Mouse (Mus musculus): ENCODE measurements around the gene Zc3h7b.
A peak's percentile ranks its signal among the peaks of the same experiment; 100 is the strongest.

The Zc3h7b gene

DNA sequence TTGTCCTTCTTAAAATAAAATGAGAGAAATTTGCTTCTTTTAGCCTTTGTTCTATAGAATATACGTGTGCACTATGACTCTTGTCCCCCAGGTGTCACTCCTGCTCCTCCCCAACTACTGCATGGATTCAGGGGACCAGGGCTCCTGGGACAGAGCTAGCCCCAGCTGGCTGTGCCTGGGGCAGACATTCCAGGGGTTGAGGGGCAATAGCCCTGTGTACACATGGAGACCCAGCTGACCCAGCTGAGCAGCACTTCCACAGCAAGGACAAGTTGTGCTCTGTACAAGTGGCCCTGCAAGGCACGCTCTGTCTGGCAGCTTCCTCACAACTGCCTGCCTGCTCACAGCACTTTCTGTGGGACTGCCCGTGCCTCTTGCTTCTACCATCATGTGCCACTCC, 51.4 kb downstream of the Zc3h7b start:
- no peak for DNase-seq (ENCODE audit: low spot score)

- no peak for DNase-seq (ENCODE audit: low spot score)
These were observed 53.0 kb downstream of the Zc3h7b start for GRCm38 (mm10) chr15:81797861-81798260.

DNA sequence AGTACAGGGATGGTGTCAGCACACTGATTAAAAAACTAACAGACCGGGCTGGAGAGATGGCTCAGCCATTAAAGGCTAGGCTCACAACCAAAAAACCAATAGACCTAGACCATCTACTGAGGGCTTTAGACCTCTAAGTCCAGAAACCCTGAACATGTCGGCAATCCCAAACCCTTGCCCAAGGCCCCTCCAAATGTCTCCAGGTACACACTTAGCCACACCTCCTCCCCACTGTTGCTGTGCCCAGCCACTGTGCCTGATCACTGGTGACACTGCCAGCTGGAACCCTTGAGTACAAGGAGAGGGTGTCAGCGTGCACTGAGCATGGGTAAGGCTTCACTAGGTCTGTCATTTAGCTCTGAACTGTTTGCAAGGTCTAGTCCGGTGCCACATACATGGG, 53.6 kb downstream of the Zc3h7b start:
- DNase-seq (ENCODE audit: low spot score): no peak

GRCm38 (mm10) chr15:81800391-81800790, 55.5 kb downstream of the Zc3h7b start:
- no peak for DNase-seq (ENCODE audit: low spot score)

DNA sequence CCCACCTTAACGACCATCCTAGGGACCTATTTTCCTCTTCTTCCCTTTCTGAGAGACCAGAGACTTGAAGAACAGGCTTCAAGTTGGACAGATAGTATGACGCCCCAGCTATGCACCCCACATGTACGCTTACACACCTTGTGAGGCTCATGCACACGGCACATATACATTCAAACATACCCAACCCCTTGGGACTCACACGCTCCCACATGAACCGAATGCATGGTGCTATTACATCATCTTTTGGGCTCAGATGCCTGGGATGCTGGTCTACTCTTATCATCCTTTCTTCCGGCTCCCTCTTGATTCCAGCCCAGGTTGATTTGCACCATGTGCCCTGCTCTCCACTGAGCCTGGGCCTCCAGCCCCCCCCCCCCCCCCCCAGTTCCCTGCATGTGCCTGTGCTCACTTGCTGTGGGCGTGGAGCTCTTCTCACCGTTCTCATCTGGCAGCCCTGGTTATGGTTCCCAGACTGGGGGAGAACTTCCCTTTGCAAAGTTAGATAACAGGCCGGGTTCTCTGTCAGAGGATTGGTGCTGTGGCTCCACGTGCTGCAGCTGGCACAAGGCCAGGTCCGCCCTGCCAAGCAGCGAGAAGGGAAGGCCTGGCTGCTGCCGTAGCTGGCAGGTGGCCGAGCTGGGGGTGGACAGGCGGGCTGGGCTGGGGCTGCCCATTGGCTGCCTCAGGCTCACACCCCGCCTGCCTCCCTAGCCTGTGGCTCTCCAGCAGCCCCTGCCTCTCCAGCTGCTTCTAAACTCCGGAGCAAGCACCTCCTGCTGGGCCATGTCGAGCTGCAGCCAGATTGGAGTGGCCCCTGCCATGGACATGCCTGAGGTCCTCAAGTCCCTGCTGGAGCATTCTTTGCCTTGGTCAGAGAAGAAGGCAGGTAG, 57.4 kb downstream of the Zc3h7b start, which contains the start of gene Tef:
Gene Tef, plus strand, starts transcription at position 421 of the 890 bp plus-strand sequence.
- peak; percentile 90 for DNase-seq (ENCODE audit: low spot score)

GRCm38 (mm10) chr15:81802941-81803351, 58.1 kb downstream of the Zc3h7b start:
- DNase-seq (ENCODE audit: low spot score): no peak

GRCm38 (mm10) chr15:81803425-81803951, 58.6 kb downstream of the Zc3h7b start:
- DNase-seq (ENCODE audit: low spot score): no peak

GRCm38 (mm10) chr15:81804172-81804571, 59.3 kb downstream of the Zc3h7b start:
- no peak for DNase-seq (ENCODE audit: low spot score)

GRCm38 (mm10) chr15:81804883-81805282, 60.0 kb downstream of the Zc3h7b start:
- DNase-seq (ENCODE audit: low spot score): no peak

DNA sequence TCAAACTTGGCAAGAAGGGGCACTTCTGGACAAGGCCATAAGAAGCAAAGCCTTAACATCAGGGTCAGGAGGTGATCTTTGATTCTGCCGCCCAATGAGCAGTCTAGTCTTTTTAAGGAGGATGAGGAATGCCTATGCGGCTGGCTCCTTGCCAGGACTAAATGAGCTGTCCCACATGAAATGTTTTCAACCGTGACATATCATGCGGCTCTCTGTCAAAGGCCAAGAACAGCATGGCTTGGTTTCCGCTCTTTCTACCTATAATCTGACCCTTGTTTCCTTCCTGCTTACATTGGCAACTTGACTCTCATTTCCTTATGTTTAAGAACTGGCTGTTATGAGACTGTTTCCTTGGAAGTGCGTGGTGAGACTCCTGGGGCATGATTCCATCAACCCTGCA, 60.8 kb downstream of the Zc3h7b start:
- DNase-seq (ENCODE audit: low spot score): no peak

GRCm38 (mm10) chr15:81806621-81807404, 62.0 kb downstream of the Zc3h7b start:
- DNase-seq (ENCODE audit: low spot score): no peak

GRCm38 (mm10) chr15:81808799-81809198, 63.9 kb downstream of the Zc3h7b start:
- no peak for DNase-seq (ENCODE audit: low spot score)

GRCm38 (mm10) chr15:81809550-81809949, 64.7 kb downstream of the Zc3h7b start:
- no peak for DNase-seq (ENCODE audit: low spot score)

DNA sequence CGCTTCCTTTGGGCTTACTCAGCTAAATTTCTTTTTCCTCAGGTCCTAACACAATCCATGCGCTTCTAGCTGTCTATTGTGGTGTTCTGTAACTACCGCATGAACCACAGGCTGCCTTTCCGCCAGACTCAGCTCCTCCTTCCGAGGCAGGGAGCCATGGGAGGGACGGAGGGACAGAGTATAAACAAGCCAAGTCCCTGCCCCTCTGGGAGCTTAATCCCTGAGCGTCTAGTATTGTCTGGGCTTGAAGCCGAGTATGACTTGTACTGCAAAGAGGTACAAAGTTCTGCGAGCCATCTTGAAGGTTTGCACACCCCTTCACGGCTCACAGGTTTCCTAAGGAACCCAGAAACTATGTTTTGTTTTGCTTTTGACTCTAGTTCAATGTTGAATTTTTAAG, 65.3 kb downstream of the Zc3h7b start:
- no peak for DNase-seq (ENCODE audit: low spot score)

GRCm38 (mm10) chr15:81810671-81811598, 66.1 kb downstream of the Zc3h7b start:
- DNase-seq (ENCODE audit: low spot score): peak; percentile 95

GRCm38 (mm10) chr15:81811599-81811996, 66.7 kb downstream of the Zc3h7b start:
- DNase-seq (ENCODE audit: low spot score): no peak

DNA sequence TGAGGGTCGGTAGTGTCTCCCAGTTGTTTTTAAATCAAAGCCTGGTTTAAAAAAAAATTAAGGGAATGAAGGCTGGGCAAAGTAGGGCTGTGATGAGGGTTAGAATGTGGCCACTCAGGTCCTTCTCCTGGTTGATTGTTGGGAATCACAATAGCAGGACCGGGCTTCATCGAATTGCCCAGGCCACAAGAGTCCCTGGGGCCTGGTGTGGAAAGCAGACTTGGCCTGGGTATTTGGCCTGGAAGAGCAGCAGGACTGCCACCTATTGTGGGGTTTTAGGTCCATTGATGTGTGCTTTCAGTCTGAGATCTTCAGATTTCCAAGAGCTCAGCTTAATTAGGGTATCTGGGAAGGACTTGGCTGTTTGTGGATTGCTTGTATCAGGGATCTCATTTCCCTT, 67.4 kb downstream of the Zc3h7b start:
- no peak for DNase-seq (ENCODE audit: low spot score)

- no peak for DNase-seq (ENCODE audit: low spot score)
These were observed 68.1 kb downstream of the Zc3h7b start for GRCm38 (mm10) chr15:81812696-81813631.

GRCm38 (mm10) chr15:81813986-81814705, 69.3 kb downstream of the Zc3h7b start:
- DNase-seq (ENCODE audit: low spot score): no peak
